Mouse (Mus musculus) neural tube, embryonic 13.5 days (tissue): ENCODE measurements around the gene Def8. TPM values are rescaled to one million over a fixed set of nuclear protein-coding genes. Genes with fewer than 3 reads are reported as not detected.
"Not testable (repeated sequence)": the region's sequence is repeated elsewhere in the genome, so short reads cannot be mapped to it uniquely, and the experiment has no call there.

Experiments
- ATAC-seq: fragments of 200-750 bp; cut with Nextera tagmentation; 2 replicates; pipeline ENCODE4 v1.8.0; 2017; ENCODE audit warnings: low read depth, mild to moderate bottlenecking, moderate TSS enrichment, moderate library complexity
- H3K27ac ChIP-seq: fragments of 300-500 bp; sonication (generic); replicated peaks from 2 replicates; pipeline ENCODE4 v1.5.1; 2015; ENCODE audit warnings: moderate library complexity, mild to moderate bottlenecking, inconsistent platforms
- H3K27me3 ChIP-seq: fragments of 300-500 bp; sonication (generic); 2 replicates; pipeline ENCODE4 v1.6.1; 2015; ENCODE audit warnings: mild to moderate bottlenecking, inconsistent platforms
- H3K36me3 ChIP-seq: fragments of 300-500 bp; sonication (generic); 2 replicates; pipeline ENCODE4 v1.6.1; 2015; ENCODE audit warnings: mild to moderate bottlenecking, inconsistent platforms
- H3K4me1 ChIP-seq: fragments of 300-500 bp; sonication (generic); replicated peaks from 2 replicates; pipeline ENCODE4 v1.6.1; 2015; ENCODE audit warnings: inconsistent platforms
- H3K4me2 ChIP-seq: fragments of 300-500 bp; sonication (generic); 2 replicates; pipeline ENCODE4 v1.6.1; 2015; ENCODE audit warnings: inconsistent platforms, mild to moderate bottlenecking, moderate library complexity
- H3K4me3 ChIP-seq: fragments of 300-500 bp; sonication (generic); 2 replicates; pipeline ENCODE4 v1.5.1; 2015; ENCODE audit warnings: mild to moderate bottlenecking, inconsistent platforms
- H3K9ac ChIP-seq: fragments of 300-500 bp; sonication (generic); 2 replicates; pipeline ENCODE4 v1.6.1; 2015; ENCODE audit warnings: moderate library complexity, mild to moderate bottlenecking, inconsistent platforms
- H3K9me3 ChIP-seq: fragments of 300-500 bp; sonication (generic); 2 replicates; pipeline ENCODE4 v1.6.1; 2016; ENCODE audit warnings: inconsistent platforms
- WGBS: fragments of 180-500 bp; shearing (Covaris S2); methylation state at CpG from one replicate; pipeline ENCODE4 v1.1.7; 2015; 5-methylcytosine and 5-hydroxymethylcytosine counted together
- polyA plus RNA-seq: library from polyadenylated mRNA; unstranded; fragments of >200 nt; fragmentation: Nextera tagmentation; extraction: Ambion mirVana; gene quantifications from 2 replicates; pipeline ENCODE4 v1.2.1, GENCODE M21; 2015

The Def8 gene
- polyA plus RNA-seq, 1 experiment from 2014 or later = 44.5 TPM

DNA sequence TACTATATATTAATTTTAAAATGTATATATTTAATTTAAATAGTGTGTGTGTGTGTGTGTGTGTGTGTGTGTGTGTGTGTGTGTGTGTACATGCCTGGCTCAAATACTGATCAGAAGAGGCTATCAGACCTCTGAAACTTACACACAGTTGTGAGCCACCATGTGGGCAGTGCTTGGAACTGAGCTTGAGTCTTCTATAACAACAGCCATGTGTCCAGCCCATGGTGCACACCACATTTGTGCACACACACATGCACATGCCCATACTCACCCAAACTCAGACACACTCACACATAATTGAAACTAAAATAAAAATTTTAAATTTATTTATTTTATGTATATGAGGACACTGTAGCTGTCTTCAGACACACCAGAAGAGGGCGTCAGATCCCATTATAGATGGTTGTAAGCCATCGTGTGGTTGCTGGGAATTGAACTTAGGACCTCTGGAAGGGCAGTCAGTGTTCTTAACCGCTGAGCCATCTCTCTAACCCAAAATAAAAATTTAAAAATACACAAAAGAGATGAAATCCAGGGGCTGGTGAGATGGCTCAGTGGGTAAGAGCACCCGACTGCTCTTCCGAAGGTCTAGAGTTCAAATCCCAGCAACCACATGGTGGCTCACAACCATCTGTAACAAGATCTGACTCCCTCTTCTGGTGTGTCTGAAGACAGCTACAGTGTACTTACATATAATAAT lies 8.2 kb upstream of the Def8 start:
- not testable (repeated sequence) for H3K9me3 ChIP-seq, ATAC-seq, H3K27me3 ChIP-seq, H3K27ac ChIP-seq
- Histone ChIP-seq H3K9ac (peak overlapping the region; percentile 100), H3K4me2 (peak overlapping the region; percentile 85), H3K36me3 (peaks cover 31% of the 10 kb centered on the region), H3K4me1 (peaks cover 42% of the 10 kb centered on the region), H3K4me3 (peak overlapping the region; percentile 87)
- 89% methylated on average over 5 of the region's 5 CpGs for WGBS

DNA sequence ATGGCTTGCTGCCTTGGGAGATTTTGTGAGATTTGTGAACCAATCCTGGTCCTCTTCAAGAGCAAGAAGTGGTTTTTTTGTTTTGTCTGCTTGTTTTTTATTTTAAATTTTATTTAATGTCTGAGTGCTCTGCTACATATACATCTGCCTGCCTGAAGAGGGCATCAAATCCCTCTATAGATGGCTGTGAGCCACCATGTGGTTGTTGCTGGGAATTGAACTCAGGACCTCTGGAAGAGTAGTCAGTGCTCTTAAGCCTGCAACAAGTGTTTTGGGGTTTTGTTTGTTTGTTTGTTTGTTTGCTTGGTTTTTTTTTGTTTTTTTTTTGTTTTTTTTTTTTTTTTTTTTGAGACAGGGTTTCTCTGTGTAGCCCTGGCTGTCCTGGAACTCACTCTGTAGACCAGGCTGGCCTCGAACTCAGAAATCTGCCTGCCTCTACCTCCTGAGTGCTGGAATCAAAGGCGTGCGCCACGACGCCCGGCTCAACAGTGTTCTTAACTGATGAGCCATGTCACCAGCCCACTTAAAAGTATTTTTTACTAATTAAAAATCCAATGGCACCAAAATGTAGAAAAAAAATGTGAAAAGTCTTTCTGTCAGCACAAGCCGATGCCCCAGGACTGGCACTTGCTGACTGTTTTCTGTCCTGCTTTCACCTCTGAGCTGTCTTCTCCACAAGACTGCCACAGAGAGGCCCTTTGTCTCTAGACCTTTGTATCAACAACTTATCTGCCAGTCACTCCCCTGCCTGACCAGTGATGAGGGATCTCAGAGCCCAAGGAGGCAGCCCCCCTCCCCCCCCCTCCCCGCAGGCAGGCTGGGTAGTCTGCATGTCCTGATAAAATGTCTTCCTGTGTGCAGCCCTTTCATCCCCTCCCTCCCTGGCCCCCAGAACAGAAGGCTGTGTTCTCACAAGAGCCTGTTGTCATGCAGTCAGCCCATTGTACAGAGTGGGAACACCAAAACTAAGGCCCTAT lies 7.1 kb upstream of the Def8 start:
- H3K9ac ChIP-seq = no peak overlapping the region; the same call in 1 of the 2 replicates
- WGBS = 85% methylated on average over 8 of the region's 8 CpGs
- ATAC-seq = no peak
- no peaks in the 10 kb centered on the region for H3K9me3 ChIP-seq
- H3K36me3 ChIP-seq = peaks cover 42% of the 10 kb centered on the region
- peak overlapping the region; percentile 85 for H3K4me2 ChIP-seq
- H3K4me1 ChIP-seq = peaks cover 40% of the 10 kb centered on the region
- H3K27ac ChIP-seq = no peak overlapping the region
- no peaks in the 10 kb centered on the region for H3K27me3 ChIP-seq
- peak overlapping the region; percentile 87; the same call in 1 of the 2 replicates for H3K4me3 ChIP-seq

DNA sequence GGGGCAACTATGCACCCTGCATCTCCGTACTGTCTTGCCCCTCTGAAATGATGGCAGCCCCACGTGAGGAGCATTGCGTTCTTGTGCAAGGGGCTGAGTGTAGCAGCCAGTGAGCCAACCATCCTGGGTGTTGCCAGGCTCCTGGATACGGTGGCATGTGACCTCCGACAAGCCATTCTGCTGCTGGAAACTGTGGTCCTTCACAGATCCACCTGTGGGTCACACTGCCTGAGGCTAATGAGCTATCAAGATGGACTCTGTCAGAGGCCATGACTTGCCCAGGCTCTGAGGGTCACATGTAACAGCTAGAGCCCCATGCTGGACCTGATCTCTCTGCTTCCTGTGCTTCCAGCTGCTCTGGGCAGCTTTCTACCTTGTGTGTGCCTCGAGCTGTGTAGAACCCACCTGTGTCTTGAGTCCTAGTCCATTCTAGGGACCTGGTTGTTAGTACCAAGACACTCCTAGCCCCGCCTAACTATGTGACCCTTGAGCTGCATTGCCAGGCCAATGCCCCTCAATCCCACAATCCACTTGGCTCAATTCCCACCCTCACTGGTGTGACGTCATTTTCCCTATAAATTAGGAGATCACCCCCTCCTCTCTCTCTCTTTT lies 6.3 kb upstream of the Def8 start:
- ATAC-seq = no peak

DNA sequence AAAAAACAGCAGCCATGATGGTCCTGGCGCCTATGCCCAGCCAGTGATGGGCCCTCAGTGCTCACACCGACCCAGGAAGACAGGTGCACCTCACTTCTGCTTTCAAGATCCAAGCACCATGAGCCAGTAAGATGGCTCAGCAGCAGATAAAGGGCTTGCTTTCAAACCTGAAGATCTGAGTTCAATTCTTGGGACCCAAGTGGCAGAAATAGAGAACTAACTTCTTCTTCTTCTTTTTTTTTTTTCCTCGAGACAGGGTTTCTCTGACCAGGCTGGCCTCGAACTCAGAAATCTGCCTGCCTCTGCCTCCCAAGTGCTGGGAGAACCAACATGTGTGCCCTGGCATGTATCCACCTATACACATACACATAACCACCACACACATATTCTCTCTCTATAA lies 3.6 kb upstream of the Def8 start:
- no peak overlapping the region for H3K4me3 ChIP-seq
- no peaks in the 10 kb centered on the region for H3K27me3 ChIP-seq
- ATAC-seq = no peak
- H3K4me1 ChIP-seq = peaks cover 52% of the 10 kb centered on the region
- H3K9ac ChIP-seq = no peak overlapping the region
- 80% methylated on average over 4 of the region's 4 CpGs for WGBS
- no peaks in the 10 kb centered on the region for H3K9me3 ChIP-seq
- H3K4me2 ChIP-seq = no peak overlapping the region
- peaks cover 66% of the 10 kb centered on the region for H3K36me3 ChIP-seq
- no peak overlapping the region for H3K27ac ChIP-seq

More for the DNA sequence above, 6.3 kb upstream of the Def8 start:
- Histone ChIP-seq H3K27ac (no peak overlapping the region), H3K4me3 (0 out of 2 replicates have a peak overlapping the region, but pooled peaks have one; percentile 6), H3K4me1 (peaks cover 44% of the 10 kb centered on the region), H3K36me3 (peaks cover 49% of the 10 kb centered on the region), H3K27me3 (no peaks in the 10 kb centered on the region), H3K9ac (no peak overlapping the region; the same call in none of the 2 replicates), H3K9me3 (no peaks in the 10 kb centered on the region), H3K4me2 (peak overlapping the region; percentile 85)
- 71% methylated on average over 8 of the region's 8 CpGs for WGBS

DNA sequence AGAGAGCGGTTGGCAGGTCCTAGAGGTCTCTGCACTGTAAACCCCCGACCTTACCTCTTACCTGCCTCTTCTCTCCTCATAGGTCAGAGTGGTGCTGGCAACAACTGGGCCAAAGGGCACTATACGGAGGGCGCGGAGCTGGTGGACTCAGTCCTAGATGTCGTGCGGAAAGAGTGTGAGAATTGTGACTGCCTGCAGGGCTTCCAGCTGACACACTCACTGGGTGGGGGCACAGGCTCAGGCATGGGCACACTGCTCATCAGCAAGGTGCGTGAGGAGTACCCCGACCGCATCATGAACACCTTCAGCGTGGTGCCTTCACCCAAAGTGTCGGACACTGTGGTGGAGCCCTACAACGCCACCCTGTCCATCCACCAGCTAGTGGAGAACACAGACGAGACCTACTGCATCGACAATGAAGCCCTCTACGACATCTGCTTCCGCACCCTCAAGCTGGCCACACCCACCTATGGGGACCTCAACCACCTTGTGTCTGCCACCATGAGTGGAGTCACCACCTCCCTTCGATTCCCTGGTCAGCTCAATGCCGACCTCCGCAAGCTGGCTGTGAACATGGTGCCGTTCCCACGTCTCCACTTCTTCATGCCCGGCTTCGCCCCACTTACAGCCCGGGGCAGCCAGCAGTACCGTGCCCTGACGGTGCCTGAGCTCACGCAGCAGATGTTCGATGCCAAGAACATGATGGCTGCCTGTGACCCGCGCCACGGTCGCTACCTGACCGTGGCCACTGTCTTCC lies 2.6 kb upstream of the Def8 start:
- no peaks in the 10 kb centered on the region for H3K27me3 ChIP-seq
- no peaks in the 10 kb centered on the region for H3K9me3 ChIP-seq
- no peak overlapping the region for H3K4me3 ChIP-seq
- H3K9ac ChIP-seq = 0 out of 2 replicates have a peak overlapping the region, but pooled peaks have one; percentile 31
- peaks cover 43% of the 10 kb centered on the region for H3K4me1 ChIP-seq
- peaks cover 66% of the 10 kb centered on the region for H3K36me3 ChIP-seq
- no peak overlapping the region for H3K4me2 ChIP-seq
- ATAC-seq = no peak
- no peak overlapping the region for H3K27ac ChIP-seq
- 91% methylated on average over 34 of the region's 34 CpGs for WGBS

- Histone ChIP-seq H3K9ac (peak overlapping the region; percentile 31; the same call in 1 of the 2 replicates), H3K36me3 (peaks cover 65% of the 10 kb centered on the region), H3K4me1 (peaks cover 38% of the 10 kb centered on the region), H3K4me2 (no peak overlapping the region), H3K27me3 (no peaks in the 10 kb centered on the region), H3K27ac (no peak overlapping the region), H3K9me3 (peaks cover 2% of the 10 kb centered on the region; the same call in 1 of the 2 replicates), H3K4me3 (no peak overlapping the region)
- WGBS = 89% methylated on average over 19 of the region's 19 CpGs
- no peak for ATAC-seq
Measured at GRCm38 (mm10) chr8:123421325-123421724, 2.0 kb upstream of the Def8 start.

GRCm38 (mm10) chr8:123422056-123422780 lies 1.1 kb upstream of the Def8 start:
- Histone ChIP-seq H3K4me2 (peak overlapping the region; percentile 38), H3K9me3 (peaks cover 10% of the 10 kb centered on the region), H3K27ac (no peak overlapping the region), H3K4me3 (no peak overlapping the region), H3K9ac (no peak overlapping the region), H3K36me3 (peaks cover 62% of the 10 kb centered on the region), H3K4me1 (peaks cover 29% of the 10 kb centered on the region), H3K27me3 (no peaks in the 10 kb centered on the region)
- peak; percentile 52; the same call in 1 of the 2 replicates for ATAC-seq
- 18% methylated on average over 17 of the region's 17 CpGs for WGBS

DNA sequence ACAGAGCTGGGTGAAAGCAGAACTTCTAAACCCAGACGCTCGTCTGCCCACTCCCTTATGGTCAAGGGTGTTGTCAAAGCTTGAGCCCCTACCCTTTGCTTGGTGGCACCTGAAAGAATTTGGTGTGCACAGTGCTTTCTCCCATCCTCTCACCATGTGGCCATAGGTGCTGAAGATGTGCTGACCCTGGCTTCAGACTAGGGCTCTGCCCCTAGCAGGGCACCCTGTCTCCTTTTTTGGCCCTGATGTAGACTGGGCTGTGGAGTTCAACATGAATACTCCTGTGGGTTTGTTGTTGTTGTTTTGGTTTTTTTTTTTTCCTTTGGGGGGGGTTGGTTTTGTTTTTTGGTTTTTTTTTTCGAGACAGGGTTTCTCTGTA lies 557 bp upstream of the Def8 start:
- Histone ChIP-seq H3K27me3 (no peaks in the 10 kb centered on the region), H3K4me3 (no peak overlapping the region), H3K4me2 (no peak overlapping the region), H3K36me3 (peaks cover 58% of the 10 kb centered on the region), H3K9me3 (peaks cover 16% of the 10 kb centered on the region), H3K4me1 (peaks cover 24% of the 10 kb centered on the region), H3K27ac (no peak overlapping the region), H3K9ac (no peak overlapping the region)
- peak; percentile 68 for ATAC-seq
- 16% methylated on average over 3 of the region's 3 CpGs for WGBS

- H3K27ac ChIP-seq = no peak overlapping the region
- ATAC-seq = no peak
- peaks cover 46% of the 10 kb centered on the region for H3K9me3 ChIP-seq
- no peaks in the 10 kb centered on the region for H3K27me3 ChIP-seq
- peaks cover 9% of the 10 kb centered on the region for H3K4me1 ChIP-seq
- H3K9ac ChIP-seq = no peak overlapping the region
- H3K4me2 ChIP-seq = no peak overlapping the region
- no peak overlapping the region for H3K4me3 ChIP-seq
- WGBS = 96% methylated on average over 27 of the region's 27 CpGs
- peaks cover 18% of the 10 kb centered on the region for H3K36me3 ChIP-seq
Measured at GRCm38 (mm10) chr8:123426511-123427509, 3.5 kb downstream of the Def8 start.

DNA sequence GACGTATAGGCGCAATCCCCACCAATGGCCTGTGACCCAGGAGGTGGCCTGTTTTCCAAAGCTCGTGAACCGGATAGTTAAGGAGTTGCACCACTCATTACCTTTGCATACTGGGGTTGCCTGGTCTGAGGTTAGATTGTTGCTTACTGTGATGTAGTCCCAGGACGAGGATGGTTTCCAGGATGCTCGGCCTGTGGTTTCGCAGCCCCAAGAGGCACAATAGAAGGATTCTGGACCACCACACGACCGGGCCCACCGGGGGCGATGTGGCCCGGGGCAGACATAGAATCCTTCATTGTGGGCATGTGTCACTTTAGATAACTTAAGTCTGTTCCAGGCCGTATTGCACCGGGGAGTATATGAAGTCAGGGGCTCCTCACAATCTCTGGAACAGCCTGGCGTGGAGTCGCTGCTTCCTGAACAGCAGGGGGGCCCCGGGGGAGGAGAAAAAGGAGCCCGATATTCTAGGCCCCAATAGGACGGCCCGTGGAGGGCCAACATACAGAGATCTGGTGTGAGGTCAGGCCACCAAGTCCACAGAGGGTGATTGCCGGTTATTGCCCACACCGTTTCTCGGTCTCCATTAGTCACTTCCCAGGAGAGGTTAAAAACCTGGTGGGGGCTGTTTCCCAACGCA lies 4.4 kb downstream of the Def8 start:
- H3K4me2 ChIP-seq = no peak overlapping the region
- 0 out of 2 replicates have a peak, but pooled peaks cover under 1% of the 10 kb centered on the region for H3K4me1 ChIP-seq
- 95% methylated on average over 24 of the region's 24 CpGs for WGBS
- no peak for ATAC-seq
- H3K9ac ChIP-seq = no peak overlapping the region
- H3K4me3 ChIP-seq = no peak overlapping the region
- H3K9me3 ChIP-seq = peaks cover 54% of the 10 kb centered on the region
- H3K27me3 ChIP-seq = no peaks in the 10 kb centered on the region
- H3K27ac ChIP-seq = no peak overlapping the region
- peaks cover 9% of the 10 kb centered on the region for H3K36me3 ChIP-seq
